Mouse (Mus musculus) limb, embryonic 15.5 days (tissue): ENCODE results near the gene Stat3. TPM values are rescaled to one million over a fixed set of nuclear protein-coding genes. Genes with fewer than 3 reads are reported as not detected.

Source experiments
- ATAC-seq: fragments of 200-750 bp; cut with Nextera tagmentation; 2 replicates; pipeline ENCODE4 v1.8.0; 2017; ENCODE audit warnings: low read depth, moderate TSS enrichment; ENCODE audit not compliant: insufficient number of reproducible peaks, low FRiP score, low TSS enrichment
- H3K27ac ChIP-seq: fragments of 300-500 bp; sonication (generic); 2 replicates; pipeline ENCODE4 v1.5.1; 2015; ENCODE audit warnings: moderate library complexity, mild to moderate bottlenecking, inconsistent platforms
- H3K27me3 ChIP-seq: fragments of 300-500 bp; sonication (generic); 2 replicates; pipeline ENCODE4 v1.6.1; 2015; ENCODE audit warnings: inconsistent platforms
- H3K36me3 ChIP-seq: fragments of 300-500 bp; sonication (generic); 2 replicates; pipeline ENCODE4 v1.6.1; 2015; ENCODE audit warnings: inconsistent platforms
- H3K4me1 ChIP-seq: fragments of 300-500 bp; sonication (generic); 2 replicates; pipeline ENCODE4 v1.6.1; 2015; ENCODE audit warnings: inconsistent platforms
- H3K4me2 ChIP-seq: fragments of 300-500 bp; sonication (generic); 2 replicates; pipeline ENCODE4 v1.6.1; 2015; ENCODE audit warnings: mild to moderate bottlenecking, inconsistent platforms
- H3K4me3 ChIP-seq: fragments of 300-500 bp; sonication (generic); 2 replicates; pipeline ENCODE4 v1.5.1; 2015; ENCODE audit warnings: mild to moderate bottlenecking, inconsistent platforms
- H3K9ac ChIP-seq: fragments of 300-500 bp; sonication (generic); 2 replicates; pipeline ENCODE4 v1.6.1; 2015; ENCODE audit warnings: inconsistent platforms
- H3K9me3 ChIP-seq: fragments of 300-500 bp; sonication (generic); 2 replicates; pipeline ENCODE4 v1.6.1; 2016; ENCODE audit warnings: inconsistent platforms
- WGBS: fragments of 180-500 bp; shearing (Covaris S2); methylation state at CpG from one replicate; pipeline ENCODE4 v1.1.7; 2015; 5-methylcytosine and 5-hydroxymethylcytosine counted together
- polyA plus RNA-seq: library from polyadenylated mRNA; unstranded; fragments of >200 nt; fragmentation: Nextera tagmentation; extraction: Ambion mirVana; gene quantifications from 2 replicates; pipeline ENCODE4 v1.2.1, GENCODE M21; 2015

Stat3 gene
- polyA plus RNA-seq: 72.9 and 85.2 TPM in 2 replicates

DNA sequence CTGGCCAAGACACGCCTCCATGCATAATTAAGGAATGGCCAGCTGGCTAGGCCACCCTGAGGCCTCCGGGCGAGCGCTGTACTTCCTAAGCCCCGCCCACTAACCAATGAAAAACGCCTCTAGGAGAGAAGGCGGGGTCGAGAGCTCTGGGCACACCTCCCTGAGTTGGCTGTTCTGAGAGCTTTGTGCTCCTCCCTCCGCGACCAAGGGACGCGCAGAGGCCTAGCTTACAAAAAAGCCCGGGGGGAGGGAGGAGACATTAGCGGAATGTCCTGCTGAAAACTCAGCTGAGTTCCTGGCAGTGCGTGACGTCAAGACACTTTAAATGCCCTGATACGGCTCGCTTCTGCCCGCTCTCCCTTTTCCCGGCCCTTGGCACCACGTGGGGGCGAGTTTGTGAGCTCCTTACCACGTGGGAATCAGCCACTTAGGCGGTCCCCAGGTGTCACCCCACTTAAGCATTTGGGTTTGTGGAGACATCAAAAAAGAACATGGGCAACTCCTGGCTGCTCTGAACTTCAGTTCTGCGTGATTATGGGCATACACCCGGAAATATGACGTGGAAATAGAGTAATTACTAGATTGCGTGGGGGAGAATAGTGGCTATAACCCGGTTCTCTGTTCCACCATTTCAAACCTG is at the start of gene Stat3:
Gene Stat3, minus strand, starts transcription at position 29 of the 640 bp plus-strand sequence.
- H3K9me3 ChIP-seq: no peaks in the 10 kb centered on the region
- no peaks in the 10 kb centered on the region for H3K27me3 ChIP-seq
- peaks cover 32% of the 10 kb centered on the region for H3K4me1 ChIP-seq
- no peaks in the 10 kb centered on the region for H3K36me3 ChIP-seq
- WGBS: under 1% methylated on average over 29 of the region's 29 CpGs
- H3K4me3 ChIP-seq: peak within 1 kb of the TSS; percentile 76
- H3K4me2 ChIP-seq: peak within 1 kb of the TSS; percentile 82
- peak; percentile 98 for ATAC-seq
- H3K27ac ChIP-seq: peak within 1 kb of the TSS; percentile 96
- peak within 1 kb of the TSS; percentile 91 for H3K9ac ChIP-seq

DNA sequence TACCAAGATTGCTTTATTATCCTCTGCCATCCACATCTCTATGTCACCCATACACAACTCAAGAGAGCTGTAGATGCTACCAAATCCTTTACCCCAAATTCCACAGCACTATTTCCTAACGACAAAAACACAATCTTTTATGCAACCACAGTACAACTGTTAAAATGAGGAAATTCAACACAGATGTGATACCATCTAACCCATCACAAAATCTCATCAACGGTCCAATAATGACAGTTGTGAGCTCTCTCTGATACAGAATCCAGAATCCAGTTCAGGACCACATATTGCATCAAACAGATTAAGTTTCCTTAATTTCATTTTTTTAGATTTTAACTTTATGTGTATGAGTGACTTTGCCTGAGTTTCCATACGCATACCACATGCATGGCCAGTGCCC is 49.3 kb upstream of the Stat3 start:
- no peak overlapping the region for H3K27ac ChIP-seq
- H3K4me3 ChIP-seq: no peak overlapping the region
- H3K36me3 ChIP-seq: no peaks in the 10 kb centered on the region
- no peak overlapping the region for H3K9ac ChIP-seq
- peaks cover 1% of the 10 kb centered on the region; the same call in 1 of the 2 replicates for H3K4me1 ChIP-seq
- ATAC-seq: no peak
- H3K4me2 ChIP-seq: no peak overlapping the region
- H3K9me3 ChIP-seq: no peaks in the 10 kb centered on the region
- no peaks in the 10 kb centered on the region for H3K27me3 ChIP-seq
- 75% methylated on average over 3 of the region's 3 CpGs for WGBS

DNA sequence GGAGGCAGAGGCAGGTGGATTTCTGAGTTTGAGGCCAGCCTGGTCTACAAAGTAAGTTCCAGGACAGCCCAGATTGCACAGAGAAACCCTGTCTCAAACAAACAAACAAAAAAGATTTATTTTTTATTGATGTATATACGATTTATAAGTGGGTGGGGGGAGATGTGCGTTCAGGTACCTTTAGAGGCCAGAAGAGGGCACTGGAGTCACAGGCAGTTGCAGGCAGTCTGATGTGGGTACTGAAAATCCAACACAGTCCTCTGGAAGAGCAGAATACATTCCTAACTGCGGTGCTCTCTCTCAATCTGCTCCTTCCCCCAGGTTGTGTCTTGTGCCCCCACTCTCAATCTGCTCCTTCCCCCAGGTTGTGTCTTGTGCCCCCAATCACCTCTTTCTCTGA is 46.3 kb upstream of the Stat3 start:
- Histone ChIP-seq H3K27me3 (peaks cover 12% of the 10 kb centered on the region; the same call in 1 of the 2 replicates), H3K9ac (no peak overlapping the region), H3K27ac (no peak overlapping the region), H3K9me3 (no peaks in the 10 kb centered on the region), H3K4me1 (peaks cover 9% of the 10 kb centered on the region), H3K4me3 (no peak overlapping the region), H3K36me3 (no peaks in the 10 kb centered on the region), H3K4me2 (no peak overlapping the region)
- no peak for ATAC-seq
- WGBS: 56% methylated on average over 3 of the region's 3 CpGs

DNA sequence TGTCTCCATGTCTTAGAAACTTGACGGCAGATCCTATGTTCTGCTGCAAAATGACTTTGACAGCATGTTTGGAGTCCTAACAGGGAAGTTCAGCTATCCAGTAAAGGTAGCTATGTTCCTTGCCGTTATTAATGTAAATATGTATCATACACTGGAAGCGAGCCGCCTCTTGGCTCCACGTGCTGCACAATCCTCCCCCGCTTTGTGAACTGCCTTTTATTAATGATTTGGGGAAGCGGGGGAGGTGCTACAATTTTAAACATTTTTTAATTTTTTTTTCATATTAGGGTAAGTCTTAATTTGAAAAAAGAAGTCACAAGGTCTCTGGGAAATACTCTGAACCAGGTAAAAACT is 44.4 kb upstream of the Stat3 start:
- 73% methylated on average over 7 of the region's 7 CpGs for WGBS
- no peak overlapping the region for H3K27ac ChIP-seq
- peaks cover 12% of the 10 kb centered on the region for H3K4me1 ChIP-seq
- no peak overlapping the region for H3K4me3 ChIP-seq
- no peak overlapping the region for H3K9ac ChIP-seq
- ATAC-seq: no peak
- H3K36me3 ChIP-seq: no peaks in the 10 kb centered on the region
- no peaks in the 10 kb centered on the region for H3K9me3 ChIP-seq
- no peak overlapping the region for H3K4me2 ChIP-seq
- peaks cover 12% of the 10 kb centered on the region; the same call in 1 of the 2 replicates for H3K27me3 ChIP-seq

DNA sequence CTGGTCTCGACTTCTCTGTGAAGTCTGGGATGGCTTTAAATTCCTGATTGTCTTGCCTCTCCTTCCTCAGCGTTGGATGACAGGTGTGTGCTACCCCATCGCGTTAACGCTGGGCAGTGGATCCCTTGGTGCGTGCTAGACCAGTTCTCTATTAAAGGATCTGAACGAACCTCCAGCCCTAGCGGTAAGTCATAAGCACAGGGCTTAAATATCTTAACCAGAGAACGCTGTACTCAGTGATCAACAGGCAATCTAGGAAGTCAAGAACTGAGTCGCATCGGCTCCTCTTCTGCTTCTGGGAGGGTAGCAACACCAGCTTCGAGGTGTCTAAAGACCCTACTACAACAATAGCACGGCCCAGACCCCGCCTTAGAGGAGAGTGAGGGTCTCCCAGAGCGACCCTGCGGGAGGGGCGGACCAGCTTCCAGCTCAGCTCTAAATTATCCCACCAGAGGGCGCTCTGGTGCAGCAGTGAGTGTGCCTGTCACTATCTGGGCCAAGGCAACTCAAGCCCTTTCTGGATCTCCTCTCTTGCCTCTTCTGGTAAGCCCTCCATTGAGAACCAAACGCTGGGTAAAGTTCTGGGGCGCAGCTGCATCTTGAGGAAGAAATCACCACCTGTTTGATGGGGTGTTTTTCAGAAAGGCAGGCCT is 43.9 kb upstream of the Stat3 start:
- peaks cover 12% of the 10 kb centered on the region; the same call in 1 of the 2 replicates for H3K27me3 ChIP-seq
- WGBS: 3% methylated on average over 20 of the region's 20 CpGs
- no peaks in the 10 kb centered on the region for H3K36me3 ChIP-seq
- peaks cover 12% of the 10 kb centered on the region for H3K4me1 ChIP-seq
- H3K9me3 ChIP-seq: no peaks in the 10 kb centered on the region
- H3K4me3 ChIP-seq: peak overlapping the region; percentile 36
- peak; percentile 84 for ATAC-seq
- peak overlapping the region; percentile 59 for H3K4me2 ChIP-seq
- 0 out of 2 replicates have a peak overlapping the region, but pooled peaks have one; percentile 3 for H3K9ac ChIP-seq
- H3K27ac ChIP-seq: no peak overlapping the region

DNA sequence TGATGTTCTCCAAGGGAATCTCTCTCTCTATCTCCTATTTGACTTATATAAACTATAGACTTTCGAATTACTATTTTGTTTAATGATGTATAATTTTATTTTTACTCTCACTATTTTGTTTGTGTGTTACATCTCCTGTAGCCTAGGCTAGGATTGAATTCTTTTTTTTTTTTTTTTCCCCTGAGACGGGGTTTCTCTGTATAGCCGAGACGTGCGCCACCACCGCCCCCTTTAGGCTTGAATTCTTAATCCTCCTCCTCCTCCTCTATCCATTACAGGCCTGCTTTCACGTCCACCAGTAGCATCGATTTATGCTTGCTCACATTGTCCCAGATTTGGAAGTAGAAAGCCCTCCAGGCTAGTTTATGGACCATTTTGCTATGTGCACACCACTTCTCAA is 42.7 kb upstream of the Stat3 start:
- Histone ChIP-seq H3K4me3 (no peak overlapping the region), H3K9ac (no peak overlapping the region), H3K9me3 (no peaks in the 10 kb centered on the region), H3K27me3 (peaks cover 12% of the 10 kb centered on the region; the same call in 1 of the 2 replicates), H3K36me3 (no peaks in the 10 kb centered on the region), H3K27ac (no peak overlapping the region), H3K4me1 (peaks cover 12% of the 10 kb centered on the region), H3K4me2 (no peak overlapping the region)
- WGBS: 22% methylated on average over 8 of the region's 8 CpGs
- ATAC-seq: no peak

DNA sequence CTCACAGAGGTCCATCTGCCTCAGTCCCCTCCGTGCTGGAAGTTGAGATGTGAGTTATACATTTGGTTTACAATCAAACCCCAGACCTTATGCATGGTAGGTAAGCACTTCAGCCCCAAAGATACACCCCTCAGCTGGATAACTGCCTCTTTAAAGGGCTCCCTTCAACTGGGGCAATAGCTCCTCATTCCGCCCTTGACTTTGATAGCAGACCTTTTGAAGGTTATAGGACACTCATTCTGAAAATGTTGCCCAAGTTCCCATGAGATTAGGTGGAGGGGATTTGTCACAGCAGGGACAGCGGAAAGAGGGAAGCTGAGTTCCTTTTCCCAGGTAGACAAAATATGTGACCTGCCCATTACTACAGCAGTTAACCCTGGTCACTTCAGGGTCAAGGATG is 41.9 kb upstream of the Stat3 start:
- Histone ChIP-seq H3K4me2 (no peak overlapping the region), H3K4me3 (no peak overlapping the region), H3K9me3 (no peaks in the 10 kb centered on the region), H3K36me3 (no peaks in the 10 kb centered on the region), H3K9ac (no peak overlapping the region), H3K27ac (no peak overlapping the region), H3K4me1 (peaks cover 12% of the 10 kb centered on the region), H3K27me3 (peaks cover 12% of the 10 kb centered on the region; the same call in 1 of the 2 replicates)
- no peak for ATAC-seq
- 57% methylated on average over 3 of the region's 3 CpGs for WGBS

DNA sequence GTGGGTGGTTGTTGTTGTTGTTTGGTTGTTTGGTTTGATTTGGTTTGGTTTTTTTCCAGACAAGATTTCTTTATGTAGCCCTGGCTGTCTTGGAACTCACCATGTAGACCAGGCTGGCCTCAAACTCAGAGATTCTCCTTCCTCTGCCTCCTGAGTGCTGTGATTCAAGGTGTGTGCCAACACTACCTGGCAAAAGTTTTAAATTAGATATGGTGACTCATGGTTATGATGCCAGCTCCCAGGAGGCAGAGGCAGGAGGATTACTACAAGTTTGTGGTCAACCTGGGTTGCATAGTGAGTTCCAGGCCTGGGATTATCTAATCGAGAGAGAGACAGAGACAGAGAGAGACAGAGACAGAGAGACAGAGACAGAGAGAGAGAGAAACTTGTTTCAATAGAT is 41.1 kb upstream of the Stat3 start:
- no peak overlapping the region for H3K9ac ChIP-seq
- H3K4me3 ChIP-seq: no peak overlapping the region
- WGBS: 68% methylated on average over 1 of the region's 1 CpGs
- no peak for ATAC-seq
- peaks cover 13% of the 10 kb centered on the region; the same call in 1 of the 2 replicates for H3K27me3 ChIP-seq
- H3K4me2 ChIP-seq: no peak overlapping the region
- peak overlapping the region; percentile 17; the same call in 1 of the 2 replicates for H3K27ac ChIP-seq
- H3K4me1 ChIP-seq: peaks cover 12% of the 10 kb centered on the region
- H3K36me3 ChIP-seq: no peaks in the 10 kb centered on the region
- no peaks in the 10 kb centered on the region for H3K9me3 ChIP-seq

DNA sequence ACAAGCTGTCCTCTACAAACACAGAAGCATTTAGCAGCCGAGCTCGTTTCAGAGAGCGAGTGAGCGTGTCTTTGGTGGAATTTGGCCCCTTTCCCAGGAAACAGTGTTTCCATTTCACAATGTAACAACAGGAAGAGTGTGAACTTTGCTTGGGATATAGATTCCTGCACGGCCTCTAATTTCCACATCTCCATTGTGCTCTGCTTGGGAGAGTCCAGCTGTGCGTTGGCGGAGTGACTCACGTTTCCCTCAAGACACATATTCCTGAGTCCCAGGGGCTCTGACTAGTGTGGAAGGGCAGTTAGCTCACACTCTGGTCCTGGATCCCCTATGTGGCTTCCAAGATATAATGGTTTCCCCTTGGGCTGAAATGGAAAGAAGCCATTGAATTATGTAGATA is 40.5 kb upstream of the Stat3 start:
- 0 out of 2 replicates have a peak, but pooled peaks have one; percentile 20 for ATAC-seq

DNA sequence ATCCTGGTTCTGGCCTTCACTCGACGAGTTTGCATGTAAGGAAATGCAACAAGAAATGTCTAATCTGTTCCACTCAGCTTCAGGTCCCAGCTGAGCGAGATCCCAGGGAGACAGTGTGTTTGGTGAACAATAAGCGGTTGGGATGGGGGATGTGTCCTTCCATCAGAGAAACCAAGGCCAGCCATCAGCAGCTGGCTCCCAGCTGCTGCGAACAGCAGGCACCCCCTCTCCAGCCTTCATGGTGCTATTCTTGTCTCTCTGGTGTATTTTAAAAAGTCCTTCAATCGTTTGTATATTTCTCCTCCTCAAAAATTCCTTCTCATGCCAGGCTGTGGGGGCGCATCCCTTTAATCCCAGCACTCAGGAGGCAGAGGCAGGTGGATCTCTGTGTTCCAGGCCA is 35.9 kb upstream of the Stat3 start:
- no peak overlapping the region for H3K9ac ChIP-seq

More for the DNA sequence above, 40.5 kb upstream of the Stat3 start:
- H3K4me3 ChIP-seq: no peak overlapping the region
- peaks cover 12% of the 10 kb centered on the region for H3K4me1 ChIP-seq
- peak overlapping the region; percentile 68 for H3K27ac ChIP-seq
- H3K36me3 ChIP-seq: no peaks in the 10 kb centered on the region
- peaks cover 14% of the 10 kb centered on the region; the same call in 1 of the 2 replicates for H3K27me3 ChIP-seq
- H3K9me3 ChIP-seq: no peaks in the 10 kb centered on the region
- no peak overlapping the region for H3K9ac ChIP-seq
- H3K4me2 ChIP-seq: no peak overlapping the region
- 40% methylated on average over 8 of the region's 8 CpGs for WGBS

DNA sequence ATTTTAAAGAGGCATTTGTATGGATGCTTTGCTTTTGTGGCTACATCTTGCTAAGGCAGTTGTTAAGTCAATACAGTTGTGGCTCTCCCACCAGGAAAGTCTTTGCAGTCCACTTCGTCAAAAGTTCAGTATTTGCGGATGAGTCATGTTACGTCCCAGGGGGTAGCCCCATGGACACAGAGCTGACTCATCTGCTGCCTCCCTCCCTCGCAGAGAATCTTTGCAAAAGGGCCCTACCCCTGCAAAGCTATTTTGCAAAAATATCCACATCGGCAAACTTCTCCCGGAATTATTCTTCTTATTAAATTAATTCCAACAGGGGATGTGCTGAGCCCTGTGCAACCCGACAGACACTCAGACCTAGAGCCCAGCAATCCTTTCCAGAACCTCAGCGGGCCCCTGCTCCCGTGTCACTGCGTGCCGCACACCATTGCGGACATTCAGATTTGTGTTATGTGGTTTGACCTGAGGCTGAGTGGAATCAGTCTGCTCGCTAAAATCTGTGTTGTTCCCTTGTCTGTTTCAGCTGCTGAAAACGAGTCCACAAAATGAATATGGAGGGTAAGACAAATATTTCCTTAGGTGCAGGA is 35.1 kb upstream of the Stat3 start:
- Histone ChIP-seq H3K4me1 (peaks cover 20% of the 10 kb centered on the region), H3K27ac (no peak overlapping the region; the same call in 1 of the 2 replicates), H3K27me3 (peaks cover 14% of the 10 kb centered on the region; the same call in 1 of the 2 replicates), H3K9ac (no peak overlapping the region), H3K9me3 (no peaks in the 10 kb centered on the region), H3K4me2 (no peak overlapping the region), H3K36me3 (no peaks in the 10 kb centered on the region), H3K4me3 (no peak overlapping the region)
- 64% methylated on average over 14 of the region's 14 CpGs for WGBS
- ATAC-seq: no peak

More for the DNA sequence above, 35.9 kb upstream of the Stat3 start:
- H3K4me1 ChIP-seq: peaks cover 20% of the 10 kb centered on the region
- H3K9me3 ChIP-seq: no peaks in the 10 kb centered on the region
- no peaks in the 10 kb centered on the region for H3K36me3 ChIP-seq
- no peak for ATAC-seq
- H3K27ac ChIP-seq: no peak overlapping the region
- H3K4me3 ChIP-seq: no peak overlapping the region
- 70% methylated on average over 7 of the region's 7 CpGs for WGBS
- peaks cover 14% of the 10 kb centered on the region; the same call in 1 of the 2 replicates for H3K27me3 ChIP-seq
- H3K4me2 ChIP-seq: no peak overlapping the region

DNA sequence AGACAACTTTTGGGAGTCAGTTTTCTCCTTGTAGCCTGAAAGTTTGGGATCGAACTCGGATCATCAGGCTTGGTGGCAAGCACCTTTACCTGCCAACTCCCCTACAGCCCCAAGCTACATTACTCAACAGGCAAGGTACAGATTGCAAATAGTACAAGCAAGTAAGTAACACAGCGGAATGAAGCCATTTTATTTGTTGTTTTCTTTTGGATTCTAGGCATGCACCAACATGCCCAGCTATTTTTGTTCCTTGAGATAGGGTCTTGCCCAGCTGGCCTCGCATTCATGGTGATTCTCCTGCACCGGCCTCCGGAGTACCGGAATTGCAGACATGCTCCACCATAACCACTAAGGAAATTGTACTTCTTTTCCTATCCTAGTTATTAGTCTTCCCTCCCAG is 33.9 kb upstream of the Stat3 start:
- Histone ChIP-seq H3K36me3 (no peaks in the 10 kb centered on the region), H3K4me3 (no peak overlapping the region), H3K9me3 (no peaks in the 10 kb centered on the region), H3K27ac (no peak overlapping the region), H3K4me1 (peaks cover 25% of the 10 kb centered on the region), H3K27me3 (peaks cover 14% of the 10 kb centered on the region; the same call in 1 of the 2 replicates), H3K9ac (no peak overlapping the region), H3K4me2 (no peak overlapping the region)
- 71% methylated on average over 7 of the region's 7 CpGs for WGBS
- no peak for ATAC-seq
